Mouse (Mus musculus): ENCODE data around the gene Rbfox3. TPM values are rescaled to one million over a fixed set of nuclear protein-coding genes. Genes with fewer than 3 reads are reported as not detected.

Gene Rbfox3
- total RNA-seq, 4 experiments from 2014 or later, result 0.14 to 0.19 (median 0.16) TPM; not detected in 1

GRCm38 (mm10) chr11:118881786-118882495, 29.5 kb downstream of the Rbfox3 start:
- no peak for DNase-seq (ENCODE audit: low spot score)

GRCm38 (mm10) chr11:118879466-118880150, 31.8 kb downstream of the Rbfox3 start:
- DNase-seq (ENCODE audit: low spot score), result no peak

GRCm38 (mm10) chr11:118878605-118879245, 32.7 kb downstream of the Rbfox3 start:
- no peak for DNase-seq (ENCODE audit: low spot score)

GRCm38 (mm10) chr11:118875243-118875897, 36.0 kb downstream of the Rbfox3 start:
- DNase-seq (ENCODE audit: low spot score), result no peak

- DNase-seq (ENCODE audit: low spot score), result no peak
Measured at GRCm38 (mm10) chr11:118874487-118875095, 36.8 kb downstream of the Rbfox3 start.

- no peak for DNase-seq (ENCODE audit: low spot score)
Measured at GRCm38 (mm10) chr11:118874022-118874421, 37.4 kb downstream of the Rbfox3 start.

GRCm38 (mm10) chr11:118871527-118871926, 39.9 kb downstream of the Rbfox3 start:
- no peak for DNase-seq (ENCODE audit: low spot score)

GRCm38 (mm10) chr11:118863360-118863759, 48.0 kb downstream of the Rbfox3 start:
- no peak for DNase-seq (ENCODE audit: low spot score)

- no peak for DNase-seq (ENCODE audit: low spot score)
Measured at GRCm38 (mm10) chr11:118861801-118862431, 49.5 kb downstream of the Rbfox3 start.

GRCm38 (mm10) chr11:118861246-118861645, 50.2 kb downstream of the Rbfox3 start:
- DNase-seq (ENCODE audit: low spot score), result no peak

- no peak for DNase-seq (ENCODE audit: low spot score)
Measured at GRCm38 (mm10) chr11:118860812-118861211, 50.6 kb downstream of the Rbfox3 start.

- DNase-seq (ENCODE audit: low spot score), result no peak
Measured at GRCm38 (mm10) chr11:118859839-118860238, 51.6 kb downstream of the Rbfox3 start.

GRCm38 (mm10) chr11:118858305-118858704, 53.1 kb downstream of the Rbfox3 start:
- no peak for DNase-seq (ENCODE audit: low spot score)

- no peak for DNase-seq (ENCODE audit: low spot score)
Measured at GRCm38 (mm10) chr11:118851391-118851790, 60.0 kb downstream of the Rbfox3 start.

- no peak for DNase-seq (ENCODE audit: low spot score)
Measured at GRCm38 (mm10) chr11:118847986-118848385, 63.4 kb downstream of the Rbfox3 start.

- no peak for DNase-seq (ENCODE audit: low spot score)
Measured at GRCm38 (mm10) chr11:118840992-118841391, 70.4 kb downstream of the Rbfox3 start.

GRCm38 (mm10) chr11:118838167-118838566, 73.2 kb downstream of the Rbfox3 start:
- no peak for DNase-seq (ENCODE audit: low spot score)

GRCm38 (mm10) chr11:118836889-118837288, 74.5 kb downstream of the Rbfox3 start:
- DNase-seq (ENCODE audit: low spot score), result no peak

GRCm38 (mm10) chr11:118832793-118833481, 78.5 kb downstream of the Rbfox3 start:
- DNase-seq (ENCODE audit: low spot score), result no peak

GRCm38 (mm10) chr11:118831730-118832129, 79.7 kb downstream of the Rbfox3 start:
- no peak for DNase-seq (ENCODE audit: low spot score)
